Mouse (Mus musculus): ENCODE results near the gene Sae1.

The Sae1 gene

DNA sequence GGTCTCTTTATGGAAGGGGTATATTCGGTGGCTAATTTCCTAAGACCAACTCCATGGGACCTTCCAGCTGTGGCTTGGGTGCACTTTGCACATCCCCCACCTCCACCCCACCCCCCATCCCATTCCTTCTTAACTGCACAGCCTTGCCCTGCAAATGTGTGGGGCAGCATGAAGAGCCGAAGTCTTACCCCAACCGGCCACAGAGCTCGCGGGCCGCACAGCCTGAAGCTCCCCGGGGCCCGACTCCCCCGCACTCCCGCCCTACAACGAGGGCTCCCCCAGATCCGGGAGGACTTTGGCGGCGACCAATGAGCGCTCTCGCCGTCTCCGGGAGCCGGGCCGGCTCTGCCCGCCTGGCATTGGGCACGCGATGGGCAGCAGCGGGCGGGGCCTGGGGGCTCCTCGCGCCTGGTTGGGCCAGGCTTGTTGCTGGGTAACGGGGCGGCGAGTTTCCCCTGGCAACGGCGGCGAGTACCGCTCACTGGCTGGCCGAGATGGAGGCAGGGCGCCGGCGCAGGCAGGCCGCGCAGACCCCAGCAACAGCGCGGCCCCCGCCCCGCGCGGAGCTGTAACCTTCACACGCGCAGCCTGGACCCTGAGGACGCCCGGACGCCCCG, 88.1 kb downstream of the Sae1 start:
- Histone ChIP-seq H3K4me3 (replicated peaks; ENCODE audit: low read length) (peak overlapping the region; percentile 76), H3K36me3 (ENCODE audit: insufficient read depth, low read length) (no peaks in the 10 kb centered on the region), H3K4me1 (replicated peaks; ENCODE audit: low read depth, low read length) (peaks cover 46% of the 10 kb centered on the region), H3K9me3 (ENCODE audit: low read length) (no peaks in the 10 kb centered on the region), H3K27me3 (ENCODE audit: insufficient read depth, low read length) (peaks cover 7% of the 10 kb centered on the region)
- no peak for TF ChIP-seq CTCF (conservative IDR thresholded peaks at IDR 0.05; ENCODE audit: low read length)
- TF ChIP-seq POU5F1 (IDR thresholded peaks at IDR 0.05; ENCODE audit: borderline replicate concordance, low read length) = no peak
- no peak for TF ChIP-seq NANOG (IDR thresholded peaks at IDR 0.05; ENCODE audit: borderline replicate concordance, low read length)

DNA sequence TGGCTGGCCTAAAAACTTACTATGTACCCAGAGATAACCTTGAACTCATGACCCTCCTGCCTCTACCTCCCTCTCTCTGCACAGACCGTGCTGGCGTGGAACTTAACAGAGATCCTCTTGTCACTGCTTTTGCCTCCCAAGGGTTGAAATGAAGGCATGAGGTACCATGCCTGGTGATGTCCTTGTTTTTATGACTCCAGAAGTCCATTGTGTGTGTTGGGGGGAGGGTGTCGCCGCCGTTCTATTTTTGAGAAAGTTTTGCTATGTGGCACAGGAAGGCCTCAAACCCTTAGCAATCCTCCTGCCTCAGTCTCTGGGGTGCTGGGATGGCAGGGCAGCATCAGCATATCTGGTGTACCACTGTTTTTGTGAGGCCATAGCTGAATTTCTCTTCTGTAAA, 88.7 kb downstream of the Sae1 start:
- H3K4me3 ChIP-seq (replicated peaks; ENCODE audit: low read length) = 0 out of 2 replicates have a peak overlapping the region, but pooled peaks have one; percentile 76
- TF ChIP-seq CTCF (conservative IDR thresholded peaks at IDR 0.05; ENCODE audit: low read length) (no peak), NANOG (IDR thresholded peaks at IDR 0.05; ENCODE audit: borderline replicate concordance, low read length) (no peak), POU5F1 (IDR thresholded peaks at IDR 0.05; ENCODE audit: borderline replicate concordance, low read length) (no peak)
- H3K27me3 ChIP-seq (ENCODE audit: insufficient read depth, low read length) = peaks cover 7% of the 10 kb centered on the region
- no peaks in the 10 kb centered on the region for H3K9me3 ChIP-seq (ENCODE audit: low read length)
- no peaks in the 10 kb centered on the region for H3K36me3 ChIP-seq (ENCODE audit: insufficient read depth, low read length)
- H3K4me1 ChIP-seq (replicated peaks; ENCODE audit: low read depth, low read length) = peaks cover 46% of the 10 kb centered on the region

DNA sequence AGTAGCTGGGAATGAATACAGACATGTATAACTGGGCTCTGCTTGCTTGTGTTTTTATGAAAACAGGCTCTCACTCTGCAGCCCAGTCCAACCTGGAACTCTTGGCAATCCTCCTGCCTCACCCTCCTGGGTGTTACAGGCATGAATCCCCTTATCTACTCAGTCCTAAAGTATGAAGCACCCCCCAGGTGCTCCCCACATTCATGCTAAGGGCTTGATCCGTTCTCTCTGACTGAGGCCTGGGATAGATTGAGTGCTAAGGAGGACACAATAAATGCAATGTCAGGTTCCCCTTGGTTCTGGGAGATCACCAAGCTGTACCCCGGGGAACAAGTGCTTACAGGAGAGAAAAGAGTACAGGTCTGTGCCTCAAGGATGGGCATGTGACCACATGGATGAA, 90.0 kb downstream of the Sae1 start:
- Histone ChIP-seq H3K36me3 (ENCODE audit: insufficient read depth, low read length) (no peaks in the 10 kb centered on the region), H3K4me1 (replicated peaks; ENCODE audit: low read depth, low read length) (peaks cover 46% of the 10 kb centered on the region), H3K27me3 (ENCODE audit: insufficient read depth, low read length) (peaks cover 7% of the 10 kb centered on the region), H3K4me3 (replicated peaks; ENCODE audit: low read length) (peak overlapping the region; percentile 43; the same call in 1 of the 2 replicates), H3K9me3 (ENCODE audit: low read length) (no peaks in the 10 kb centered on the region)
- TF ChIP-seq NANOG (IDR thresholded peaks at IDR 0.05; ENCODE audit: borderline replicate concordance, low read length) (no peak), POU5F1 (IDR thresholded peaks at IDR 0.05; ENCODE audit: borderline replicate concordance, low read length) (no peak), CTCF (conservative IDR thresholded peaks at IDR 0.05; ENCODE audit: low read length) (no peak)

DNA sequence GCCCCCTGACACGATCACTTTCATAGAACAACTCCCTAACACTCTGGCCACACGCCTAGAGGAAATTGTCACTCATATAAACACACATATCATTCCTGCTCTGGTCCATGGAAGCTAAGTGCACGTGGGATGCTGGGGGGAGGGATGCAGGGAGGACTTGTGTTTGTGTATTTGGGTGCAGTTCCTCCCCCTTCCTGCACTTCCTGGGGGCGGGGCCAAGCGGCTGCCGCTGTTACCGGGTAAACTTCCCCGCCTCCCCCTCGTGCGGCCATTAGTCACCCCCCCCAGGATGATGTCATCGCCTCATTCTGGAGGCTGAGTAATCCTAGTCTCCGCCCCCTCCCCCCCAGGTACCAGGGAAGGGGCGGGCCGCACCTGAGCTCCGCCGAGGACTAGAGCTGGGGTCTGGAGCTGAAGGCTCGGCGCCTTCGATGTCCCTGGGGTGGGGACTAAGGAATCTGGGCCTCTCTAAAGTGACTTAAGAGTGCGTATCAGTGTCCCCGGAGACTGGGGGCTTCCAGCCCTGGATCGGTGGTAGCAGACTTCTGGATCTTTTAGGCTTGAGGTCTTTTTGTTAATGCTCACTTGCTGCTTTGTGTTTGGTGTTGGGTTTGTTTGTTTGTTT, 90.7 kb downstream of the Sae1 start:
- peaks cover 7% of the 10 kb centered on the region for H3K27me3 ChIP-seq (ENCODE audit: insufficient read depth, low read length)
- H3K36me3 ChIP-seq (ENCODE audit: insufficient read depth, low read length) = no peaks in the 10 kb centered on the region
- no peaks in the 10 kb centered on the region for H3K9me3 ChIP-seq (ENCODE audit: low read length)
- H3K4me1 ChIP-seq (replicated peaks; ENCODE audit: low read depth, low read length) = peaks cover 46% of the 10 kb centered on the region
- TF ChIP-seq NANOG (IDR thresholded peaks at IDR 0.05; ENCODE audit: borderline replicate concordance, low read length) (no peak), CTCF (conservative IDR thresholded peaks at IDR 0.05; ENCODE audit: low read length) (0 out of 2 replicates have a peak, but pooled peaks have one; percentile 10)
- peak overlapping the region; percentile 43; the same call in 1 of the 2 replicates for H3K4me3 ChIP-seq (replicated peaks; ENCODE audit: low read length)

DNA sequence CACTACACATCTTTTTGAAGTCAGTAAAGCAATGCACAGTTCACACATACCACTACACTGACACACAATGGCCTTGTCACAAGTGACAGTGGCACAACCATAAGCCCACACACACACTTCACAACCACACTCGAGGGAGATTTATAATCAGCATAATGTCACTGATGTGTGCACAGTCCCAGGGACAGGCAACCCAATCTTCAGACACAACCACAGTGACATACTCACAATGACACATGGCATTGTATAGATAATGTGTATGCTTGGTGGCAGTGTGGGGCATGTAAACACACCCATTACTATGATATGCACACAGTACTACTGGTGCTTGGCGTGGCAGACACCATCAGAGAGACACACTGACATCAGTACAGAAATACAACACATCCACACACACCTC, 91.5 kb downstream of the Sae1 start:
- TF ChIP-seq CTCF (conservative IDR thresholded peaks at IDR 0.05; ENCODE audit: low read length) (no peak), NANOG (IDR thresholded peaks at IDR 0.05; ENCODE audit: borderline replicate concordance, low read length) (no peak), POU5F1 (IDR thresholded peaks at IDR 0.05; ENCODE audit: borderline replicate concordance, low read length) (no peak)
- H3K4me1 ChIP-seq (replicated peaks; ENCODE audit: low read depth, low read length) = peaks cover 46% of the 10 kb centered on the region
- H3K9me3 ChIP-seq (ENCODE audit: low read length) = no peaks in the 10 kb centered on the region
- no peak overlapping the region for H3K4me3 ChIP-seq (replicated peaks; ENCODE audit: low read length)
- peaks cover 7% of the 10 kb centered on the region for H3K27me3 ChIP-seq (ENCODE audit: insufficient read depth, low read length)
- H3K36me3 ChIP-seq (ENCODE audit: insufficient read depth, low read length) = no peaks in the 10 kb centered on the region

DNA sequence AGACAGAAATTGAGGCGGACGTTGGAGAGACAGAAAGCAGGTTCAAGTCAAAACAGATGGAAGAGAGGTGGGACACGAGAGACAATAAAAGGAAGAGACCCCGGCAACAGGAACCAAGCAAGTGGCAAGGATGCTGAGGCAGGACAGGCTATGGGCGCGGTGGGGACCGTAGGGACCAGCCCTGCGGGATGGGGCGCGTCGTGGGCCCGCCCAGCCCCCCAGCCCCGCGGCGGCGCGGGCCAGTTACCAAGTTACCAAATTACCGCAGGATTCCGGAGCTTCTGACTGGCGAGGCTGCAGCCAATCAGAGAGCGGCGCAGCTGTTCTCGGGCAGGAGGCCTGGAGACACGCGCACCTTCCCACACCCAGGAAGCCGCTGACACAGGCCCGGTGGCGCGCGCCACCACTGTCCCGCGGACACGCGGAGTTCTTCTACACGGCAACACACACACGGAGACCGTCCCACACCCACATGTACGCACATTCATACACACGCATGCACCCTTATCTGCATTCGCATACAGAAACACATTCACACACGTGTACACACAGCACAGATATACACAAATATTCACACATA, 92.2 kb downstream of the Sae1 start:
- H3K4me3 ChIP-seq (replicated peaks; ENCODE audit: low read length) = peak overlapping the region; percentile 79
- TF ChIP-seq CTCF (conservative IDR thresholded peaks at IDR 0.05; ENCODE audit: low read length) (no peak), POU5F1 (IDR thresholded peaks at IDR 0.05; ENCODE audit: borderline replicate concordance, low read length) (no peak), NANOG (IDR thresholded peaks at IDR 0.05; ENCODE audit: borderline replicate concordance, low read length) (no peak)
- H3K27me3 ChIP-seq (ENCODE audit: insufficient read depth, low read length) = peaks cover 7% of the 10 kb centered on the region

DNA sequence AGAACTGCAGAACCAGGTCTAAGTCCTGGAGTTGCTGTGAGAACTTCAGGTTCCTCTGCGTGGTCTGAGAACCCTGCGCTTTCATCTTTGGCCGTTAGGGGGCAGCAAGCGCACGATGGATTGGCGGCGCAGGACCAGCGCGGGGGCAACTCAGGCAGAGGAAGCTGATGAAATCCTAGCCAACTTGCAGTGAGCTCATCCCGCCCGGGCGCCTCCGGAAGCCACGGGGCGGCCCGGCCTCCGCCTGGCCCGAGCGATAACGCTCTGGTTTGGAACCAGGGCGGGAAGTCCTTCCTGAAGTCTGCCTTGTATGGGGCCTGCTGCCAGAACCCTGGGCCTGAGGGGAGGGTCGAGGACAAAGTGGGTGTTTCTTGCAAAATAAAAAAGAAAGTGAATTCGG, 92.8 kb downstream of the Sae1 start:
- peak overlapping the region; percentile 79 for H3K4me3 ChIP-seq (replicated peaks; ENCODE audit: low read length)
- H3K9me3 ChIP-seq (ENCODE audit: low read length) = no peaks in the 10 kb centered on the region
- H3K36me3 ChIP-seq (ENCODE audit: insufficient read depth, low read length) = no peaks in the 10 kb centered on the region
- TF ChIP-seq CTCF (conservative IDR thresholded peaks at IDR 0.05; ENCODE audit: low read length) (peak; percentile 73), POU5F1 (IDR thresholded peaks at IDR 0.05; ENCODE audit: borderline replicate concordance, low read length) (no peak), NANOG (IDR thresholded peaks at IDR 0.05; ENCODE audit: borderline replicate concordance, low read length) (no peak)
- H3K27me3 ChIP-seq (ENCODE audit: insufficient read depth, low read length) = peaks cover 7% of the 10 kb centered on the region
- H3K4me1 ChIP-seq (replicated peaks; ENCODE audit: low read depth, low read length) = peaks cover 35% of the 10 kb centered on the region

More for the DNA sequence above, 92.2 kb downstream of the Sae1 start:
- Histone ChIP-seq H3K9me3 (ENCODE audit: low read length) (no peaks in the 10 kb centered on the region), H3K36me3 (ENCODE audit: insufficient read depth, low read length) (no peaks in the 10 kb centered on the region), H3K4me1 (replicated peaks; ENCODE audit: low read depth, low read length) (peaks cover 39% of the 10 kb centered on the region)

DNA sequence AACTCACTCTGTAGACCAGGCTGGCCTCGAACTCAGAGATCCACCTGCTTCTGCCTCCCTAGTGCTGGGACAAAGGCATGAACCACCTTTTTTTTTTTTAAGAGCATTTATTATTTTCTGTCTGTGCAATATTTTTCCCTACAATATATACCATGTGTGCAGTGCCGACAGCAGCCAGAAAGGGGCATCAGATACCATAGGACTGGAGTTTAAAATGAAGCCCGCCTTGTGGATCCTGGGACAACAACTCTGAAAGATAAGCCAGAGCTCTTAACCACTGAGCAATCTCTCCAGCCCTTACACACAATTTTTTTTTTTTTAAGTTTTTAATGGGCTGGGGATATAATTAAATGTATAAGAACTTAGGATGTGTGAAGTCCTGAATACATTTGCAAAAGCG, 93.3 kb downstream of the Sae1 start:
- Histone ChIP-seq H3K4me1 (replicated peaks; ENCODE audit: low read depth, low read length) (peaks cover 34% of the 10 kb centered on the region), H3K4me3 (replicated peaks; ENCODE audit: low read length) (no peak overlapping the region), H3K27me3 (ENCODE audit: insufficient read depth, low read length) (peaks cover 7% of the 10 kb centered on the region), H3K36me3 (ENCODE audit: insufficient read depth, low read length) (no peaks in the 10 kb centered on the region), H3K9me3 (ENCODE audit: low read length) (no peaks in the 10 kb centered on the region)
- TF ChIP-seq POU5F1 (IDR thresholded peaks at IDR 0.05; ENCODE audit: borderline replicate concordance, low read length) (no peak), NANOG (IDR thresholded peaks at IDR 0.05; ENCODE audit: borderline replicate concordance, low read length) (no peak), CTCF (conservative IDR thresholded peaks at IDR 0.05; ENCODE audit: low read length) (no peak)

Measured in E14TG2a.4 (cell line).